Mouse (Mus musculus): Measurements from ENCODE around the gene Fam83e. TPM values are rescaled to one million over a fixed set of nuclear protein-coding genes. Genes with fewer than 3 reads are reported as not detected.
A peak's percentile ranks its signal among the peaks of the same experiment; 100 is the strongest.

Gene Fam83e
- total and polyA plus RNA-seq, 3 experiments: 0.43 to 1.0 TPM; not detected in 1

DNA sequence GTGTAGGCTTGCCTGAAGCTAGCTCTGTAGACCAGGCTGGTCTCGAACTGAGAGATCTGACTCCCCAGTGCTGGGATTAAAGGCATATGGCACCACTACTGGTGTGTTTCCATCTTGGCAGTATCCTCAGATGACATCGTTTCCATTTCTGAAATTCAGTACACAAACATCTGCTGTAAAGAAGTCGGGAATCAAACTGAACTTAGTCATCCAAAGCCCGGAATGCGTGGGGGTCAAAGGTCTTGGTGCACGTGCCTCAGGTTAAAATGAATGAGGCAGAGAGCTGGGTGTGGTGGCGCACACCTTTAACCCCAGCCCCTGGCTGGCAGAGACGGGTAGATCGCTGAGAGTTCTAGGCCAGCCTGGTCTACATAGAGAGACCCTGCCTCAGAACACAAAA is 29.1 kb downstream of the Fam83e start:
- no peaks in the 10 kb centered on the region for H3K4me1 ChIP-seq (ENCODE audit: control insufficient read depth in 1 of 2, insufficient read depth in 2 of 2, low read length in 2 of 2)
- no peak overlapping the region for H3K27ac ChIP-seq (ENCODE audit: control insufficient read depth, low read depth, low read length)
- DNase-seq (ENCODE audit: low read depth, low spot score): no peak
- H3K27me3 ChIP-seq (ENCODE audit: control insufficient read depth in 1 of 2, insufficient read depth in 2 of 2, low read length in 2 of 2): peaks cover 0 to 2% of the 10 kb centered on the region in 2 experiments; a peak in 1 of 4 replicates
- no peaks in the 10 kb centered on the region for H3K9me3 ChIP-seq (replicated peaks; ENCODE audit: insufficient read depth, low read length)
- H3K36me3 ChIP-seq (ENCODE audit: control insufficient read depth in 1 of 2, insufficient read depth in 2 of 2, low read length in 2 of 2): no peaks in the 10 kb centered on the region
- no peak for TF ChIP-seq EP300 (IDR thresholded peaks at IDR 0.05; ENCODE audit: low read depth in 1 of 2, low read length in 2 of 2)
- no peak for TF ChIP-seq ZC3H11A (IDR thresholded peaks at IDR 0.05; ENCODE audit: low read depth, low read length)
- no peak overlapping the region for H3K9ac ChIP-seq (ENCODE audit: control insufficient read depth, low read depth, low read length, poor library complexity, severe bottlenecking)
- no peak overlapping the region for H3K4me3 ChIP-seq (ENCODE audit: control insufficient read depth in 1 of 2, insufficient read depth in 1 of 2, low read depth in 2 of 2, low read length in 2 of 2)
- no peaks in the 10 kb centered on the region for H3K79me2 ChIP-seq (ENCODE audit: control insufficient read depth, insufficient read depth, low read length, poor library complexity)

- no peaks in the 10 kb centered on the region for H3K9me3 ChIP-seq (replicated peaks; ENCODE audit: insufficient read depth, low read length)
- DNase-seq (ENCODE audit: low read depth, low spot score): peak; percentile 74
- no peak overlapping the region for H3K9ac ChIP-seq (ENCODE audit: control insufficient read depth, low read depth, low read length, poor library complexity, severe bottlenecking)
- H3K27ac ChIP-seq (ENCODE audit: control insufficient read depth, low read depth, low read length): no peak overlapping the region
- TF ChIP-seq MEF2A (IDR thresholded peaks at IDR 0.05; ENCODE audit: extremely low read depth, insufficient replicate concordance, low read depth, low read length, poor library complexity, severe bottlenecking) (no peak), CHD1 (IDR thresholded peaks at IDR 0.05; ENCODE audit: low read depth, low read length) (no peak), SMC3 (IDR thresholded peaks at IDR 0.05; ENCODE audit: low read depth, low read length) (no peak), POLR2AphosphoS2 (IDR thresholded peaks at IDR 0.05; ENCODE audit: low read length) (no peak), BHLHE40 (IDR thresholded peaks at IDR 0.05; ENCODE audit: borderline replicate concordance, low read depth, low read length) (no peak), MAZ (IDR thresholded peaks at IDR 0.05; ENCODE audit: low read depth, low read length) (no peak), USF1 (IDR thresholded peaks at IDR 0.05; ENCODE audit: low read depth, low read length) (no peak), NRF1 (IDR thresholded peaks at IDR 0.05; ENCODE audit: insufficient read depth, low read depth, low read length, poor library complexity, severe bottlenecking) (no peak), MYB (IDR thresholded peaks at IDR 0.05; ENCODE audit: low read depth, low read length) (no peak), MYC (IDR thresholded peaks at IDR 0.05; ENCODE audit: low read depth, low read length) (no peak), RCOR1 (IDR thresholded peaks at IDR 0.05; ENCODE audit: low read depth, low read length) (no peak), HCFC1 (IDR thresholded peaks at IDR 0.05; ENCODE audit: low read depth, low read length) (no peak), USF2 (IDR thresholded peaks at IDR 0.05; ENCODE audit: borderline replicate concordance in 1 of 2, insufficient read depth in 1 of 2, low read depth in 1 of 2, low read length in 2 of 2) (no peak), TAL1 (IDR thresholded peaks at IDR 0.05; ENCODE audit: low read length) (no peak), CTCF (IDR thresholded peaks at IDR 0.05 in 2 of 3, conservative IDR thresholded peaks at IDR 0.05 in 1 of 3; ENCODE audit: control insufficient read depth in 1 of 3, insufficient read depth in 1 of 3, low read depth in 2 of 3, low read length in 3 of 3, poor library complexity in 1 of 3, severe bottlenecking in 1 of 3) (no peak), GATA1 (IDR thresholded peaks at IDR 0.05; ENCODE audit: low read depth, low read length) (no peak), MXI1 (IDR thresholded peaks at IDR 0.05; ENCODE audit: low read depth, low read length) (no peak), ZKSCAN1 (IDR thresholded peaks at IDR 0.05; ENCODE audit: low read depth, low read length) (no peak), TBP (IDR thresholded peaks at IDR 0.05; ENCODE audit: low read depth, low read length) (no peak), ETS1 (IDR thresholded peaks at IDR 0.05; ENCODE audit: low read depth, low read length) (no peak)
- H3K4me1 ChIP-seq (ENCODE audit: control insufficient read depth in 1 of 2, insufficient read depth in 2 of 2, low read length in 2 of 2): no peaks in the 10 kb centered on the region
- H3K27me3 ChIP-seq (ENCODE audit: control insufficient read depth in 1 of 2, insufficient read depth in 2 of 2, low read length in 2 of 2): peaks cover 2 to 7% of the 10 kb centered on the region in 2 experiments; a peak in 3 of 4 replicates
- no peak overlapping the region for H3K4me3 ChIP-seq (ENCODE audit: control insufficient read depth in 1 of 2, insufficient read depth in 1 of 2, low read depth in 2 of 2, low read length in 2 of 2)
- no peaks in the 10 kb centered on the region for H3K36me3 ChIP-seq (ENCODE audit: control insufficient read depth in 1 of 2, insufficient read depth in 2 of 2, low read length in 2 of 2)
- no peaks in the 10 kb centered on the region for H3K79me2 ChIP-seq (ENCODE audit: control insufficient read depth, insufficient read depth, low read length, poor library complexity)
These were observed 34.7 kb downstream of the Fam83e start for GRCm38 (mm10) chr7:45755703-45756102.

Measured in MEL (cell line).